Mouse (Mus musculus): ENCODE results near the gene Ralgps2. TPM values are rescaled to one million over a fixed set of nuclear protein-coding genes. Genes with fewer than 3 reads are reported as not detected.

The Ralgps2 gene
- polyA plus RNA-seq, 1 experiment = 123 TPM

- Histone ChIP-seq H3K36me3 (ENCODE audit: control insufficient read depth, insufficient read depth, low read length) (no peaks in the 10 kb centered on the region), H3K27ac (ENCODE audit: control insufficient read depth, insufficient read depth, low read depth, low read length) (no peak overlapping the region), H3K27me3 (ENCODE audit: control insufficient read depth, insufficient read depth, low read length) (no peaks in the 10 kb centered on the region), H3K4me1 (ENCODE audit: control insufficient read depth, insufficient read depth, low read length) (peaks cover 2% of the 10 kb centered on the region), H3K4me3 (ENCODE audit: control insufficient read depth, low read depth, low read length) (no peak overlapping the region)
- TF ChIP-seq CTCF (IDR thresholded peaks at IDR 0.05; ENCODE audit: control insufficient read depth, insufficient read depth, insufficient replicate concordance, low read depth, low read length) (no peak), POLR2A (IDR thresholded peaks at IDR 0.05; ENCODE audit: control insufficient read depth, low read depth, low read length) (no peak)
Observed at GRCm38 (mm10) chr1:156931106-156931870, 8.1 kb downstream of the Ralgps2 start.

GRCm38 (mm10) chr1:156930263-156930662 lies 9.2 kb downstream of the Ralgps2 start:
- H3K27ac ChIP-seq (ENCODE audit: control insufficient read depth, insufficient read depth, low read depth, low read length) = no peak overlapping the region
- no peak overlapping the region for H3K4me3 ChIP-seq (ENCODE audit: control insufficient read depth, low read depth, low read length)
- H3K36me3 ChIP-seq (ENCODE audit: control insufficient read depth, insufficient read depth, low read length) = no peaks in the 10 kb centered on the region
- H3K4me1 ChIP-seq (ENCODE audit: control insufficient read depth, insufficient read depth, low read length) = peaks cover 2% of the 10 kb centered on the region
- TF ChIP-seq CTCF (IDR thresholded peaks at IDR 0.05; ENCODE audit: control insufficient read depth, insufficient read depth, insufficient replicate concordance, low read depth, low read length) (no peak), POLR2A (IDR thresholded peaks at IDR 0.05; ENCODE audit: control insufficient read depth, low read depth, low read length) (no peak)
- H3K27me3 ChIP-seq (ENCODE audit: control insufficient read depth, insufficient read depth, low read length) = no peaks in the 10 kb centered on the region

GRCm38 (mm10) chr1:156928255-156928654 lies 11.2 kb downstream of the Ralgps2 start:
- no peaks in the 10 kb centered on the region for H3K36me3 ChIP-seq (ENCODE audit: control insufficient read depth, insufficient read depth, low read length)
- H3K27me3 ChIP-seq (ENCODE audit: control insufficient read depth, insufficient read depth, low read length) = no peaks in the 10 kb centered on the region
- H3K27ac ChIP-seq (ENCODE audit: control insufficient read depth, insufficient read depth, low read depth, low read length) = no peak overlapping the region
- no peak overlapping the region for H3K4me3 ChIP-seq (ENCODE audit: control insufficient read depth, low read depth, low read length)
- H3K4me1 ChIP-seq (ENCODE audit: control insufficient read depth, insufficient read depth, low read length) = no peaks in the 10 kb centered on the region; the same call in none of the 2 replicates
- TF ChIP-seq POLR2A (IDR thresholded peaks at IDR 0.05; ENCODE audit: control insufficient read depth, low read depth, low read length) (no peak), CTCF (IDR thresholded peaks at IDR 0.05; ENCODE audit: control insufficient read depth, insufficient read depth, insufficient replicate concordance, low read depth, low read length) (no peak)

GRCm38 (mm10) chr1:156923511-156923910 lies 15.9 kb downstream of the Ralgps2 start:
- Histone ChIP-seq H3K4me1 (ENCODE audit: control insufficient read depth, insufficient read depth, low read length) (no peaks in the 10 kb centered on the region), H3K27ac (ENCODE audit: control insufficient read depth, insufficient read depth, low read depth, low read length) (no peak overlapping the region), H3K27me3 (ENCODE audit: control insufficient read depth, insufficient read depth, low read length) (no peaks in the 10 kb centered on the region), H3K36me3 (ENCODE audit: control insufficient read depth, insufficient read depth, low read length) (no peaks in the 10 kb centered on the region), H3K4me3 (ENCODE audit: control insufficient read depth, low read depth, low read length) (no peak overlapping the region)
- TF ChIP-seq POLR2A (IDR thresholded peaks at IDR 0.05; ENCODE audit: control insufficient read depth, low read depth, low read length) (no peak), CTCF (IDR thresholded peaks at IDR 0.05; ENCODE audit: control insufficient read depth, insufficient read depth, insufficient replicate concordance, low read depth, low read length) (no peak)

- Histone ChIP-seq H3K27me3 (ENCODE audit: control insufficient read depth, insufficient read depth, low read length) (no peaks in the 10 kb centered on the region), H3K4me3 (ENCODE audit: control insufficient read depth, low read depth, low read length) (no peak overlapping the region), H3K27ac (ENCODE audit: control insufficient read depth, insufficient read depth, low read depth, low read length) (no peak overlapping the region), H3K4me1 (ENCODE audit: control insufficient read depth, insufficient read depth, low read length) (no peaks in the 10 kb centered on the region), H3K36me3 (ENCODE audit: control insufficient read depth, insufficient read depth, low read length) (no peaks in the 10 kb centered on the region)
- TF ChIP-seq CTCF (IDR thresholded peaks at IDR 0.05; ENCODE audit: control insufficient read depth, insufficient read depth, insufficient replicate concordance, low read depth, low read length) (no peak), POLR2A (IDR thresholded peaks at IDR 0.05; ENCODE audit: control insufficient read depth, low read depth, low read length) (no peak)
Observed at GRCm38 (mm10) chr1:156922921-156923320, 16.5 kb downstream of the Ralgps2 start.

GRCm38 (mm10) chr1:156921290-156921994 lies 18.0 kb downstream of the Ralgps2 start:
- Histone ChIP-seq H3K4me1 (ENCODE audit: control insufficient read depth, insufficient read depth, low read length) (no peaks in the 10 kb centered on the region), H3K4me3 (ENCODE audit: control insufficient read depth, low read depth, low read length) (no peak overlapping the region), H3K27ac (ENCODE audit: control insufficient read depth, insufficient read depth, low read depth, low read length) (no peak overlapping the region), H3K36me3 (ENCODE audit: control insufficient read depth, insufficient read depth, low read length) (no peaks in the 10 kb centered on the region), H3K27me3 (ENCODE audit: control insufficient read depth, insufficient read depth, low read length) (no peaks in the 10 kb centered on the region)
- no peak for TF ChIP-seq CTCF (IDR thresholded peaks at IDR 0.05; ENCODE audit: control insufficient read depth, insufficient read depth, insufficient replicate concordance, low read depth, low read length)
- TF ChIP-seq POLR2A (IDR thresholded peaks at IDR 0.05; ENCODE audit: control insufficient read depth, low read depth, low read length) = no peak

- TF ChIP-seq CTCF (IDR thresholded peaks at IDR 0.05; ENCODE audit: control insufficient read depth, insufficient read depth, insufficient replicate concordance, low read depth, low read length) = no peak
- TF ChIP-seq POLR2A (IDR thresholded peaks at IDR 0.05; ENCODE audit: control insufficient read depth, low read depth, low read length) = no peak
- H3K27me3 ChIP-seq (ENCODE audit: control insufficient read depth, insufficient read depth, low read length) = no peaks in the 10 kb centered on the region
- no peaks in the 10 kb centered on the region for H3K4me1 ChIP-seq (ENCODE audit: control insufficient read depth, insufficient read depth, low read length)
- H3K36me3 ChIP-seq (ENCODE audit: control insufficient read depth, insufficient read depth, low read length) = no peaks in the 10 kb centered on the region
- no peak overlapping the region for H3K27ac ChIP-seq (ENCODE audit: control insufficient read depth, insufficient read depth, low read depth, low read length)
- no peak overlapping the region for H3K4me3 ChIP-seq (ENCODE audit: control insufficient read depth, low read depth, low read length)
Observed at GRCm38 (mm10) chr1:156917460-156917859, 22.0 kb downstream of the Ralgps2 start.
